Mouse (Mus musculus): ENCODE data around the gene Gemin8. TPM values are rescaled to one million over a fixed set of nuclear protein-coding genes. Genes with fewer than 3 reads are reported as not detected.

Gemin8 gene
- polyA plus RNA-seq, 1 experiment from 2014 or later: 7.5 TPM

DNA sequence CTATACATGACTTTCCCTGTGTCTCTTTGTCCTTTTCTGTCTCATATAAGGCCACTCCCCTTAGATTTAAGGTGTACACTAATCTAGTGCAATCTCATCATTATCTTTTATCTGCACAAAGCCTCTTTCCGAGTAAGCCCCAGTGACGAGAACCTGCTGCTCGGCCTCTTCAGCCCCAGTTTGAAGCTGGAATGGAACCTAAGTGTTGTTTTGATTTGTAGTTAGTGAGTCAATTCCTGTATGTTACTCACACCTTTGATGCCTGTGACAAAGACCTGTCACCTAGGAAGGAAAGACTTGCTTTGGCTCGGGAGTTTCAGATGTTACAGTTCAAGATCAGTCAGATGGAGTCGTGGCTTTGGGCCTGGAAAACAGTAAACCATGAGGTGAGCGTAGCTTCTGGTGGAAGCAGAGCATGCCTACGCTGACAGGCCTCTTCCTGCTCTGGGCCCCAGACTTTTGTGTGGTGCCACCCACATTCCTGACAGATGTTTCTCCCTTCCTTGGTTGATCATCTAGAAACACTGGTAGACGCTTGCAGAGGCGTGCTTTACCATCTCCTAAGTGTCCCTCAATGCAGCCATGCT is 15.2 kb downstream of the Gemin8 start:
- H3K27ac ChIP-seq: no peak overlapping the region
- no peaks in the 10 kb centered on the region for H3K36me3 ChIP-seq
- no peak overlapping the region for H3K4me2 ChIP-seq
- H3K9me3 ChIP-seq: no peaks in the 10 kb centered on the region
- no peaks in the 10 kb centered on the region for H3K27me3 ChIP-seq
- no peak overlapping the region for H3K4me3 ChIP-seq
- H3K9ac ChIP-seq: no peak overlapping the region
- 89% methylated on average over 9 of the region's 9 CpGs for WGBS
- no peaks in the 10 kb centered on the region for H3K4me1 ChIP-seq (replicated peaks)
- no peak for ATAC-seq (ENCODE audit: low FRiP score)

GRCm38 (mm10) chrX:166187803-166188202 is 17.5 kb downstream of the Gemin8 start:
- ATAC-seq (ENCODE audit: low FRiP score): no peak
- H3K27me3 ChIP-seq: no peaks in the 10 kb centered on the region
- no peak overlapping the region for H3K4me3 ChIP-seq
- H3K27ac ChIP-seq: no peak overlapping the region
- no peaks in the 10 kb centered on the region for H3K9me3 ChIP-seq
- H3K36me3 ChIP-seq: no peaks in the 10 kb centered on the region
- H3K4me1 ChIP-seq (replicated peaks): no peaks in the 10 kb centered on the region
- H3K4me2 ChIP-seq: no peak overlapping the region
- 89% methylated on average over 1 of the region's 1 CpGs for WGBS
- no peak overlapping the region for H3K9ac ChIP-seq

GRCm38 (mm10) chrX:166196327-166196726 is 26.1 kb downstream of the Gemin8 start:
- Histone ChIP-seq H3K4me3 (no peak overlapping the region), H3K4me1 (replicated peaks) (no peaks in the 10 kb centered on the region), H3K9me3 (no peaks in the 10 kb centered on the region), H3K9ac (no peak overlapping the region), H3K27me3 (no peaks in the 10 kb centered on the region), H3K4me2 (no peak overlapping the region), H3K27ac (no peak overlapping the region), H3K36me3 (no peaks in the 10 kb centered on the region)
- ATAC-seq (ENCODE audit: low FRiP score): no peak

DNA sequence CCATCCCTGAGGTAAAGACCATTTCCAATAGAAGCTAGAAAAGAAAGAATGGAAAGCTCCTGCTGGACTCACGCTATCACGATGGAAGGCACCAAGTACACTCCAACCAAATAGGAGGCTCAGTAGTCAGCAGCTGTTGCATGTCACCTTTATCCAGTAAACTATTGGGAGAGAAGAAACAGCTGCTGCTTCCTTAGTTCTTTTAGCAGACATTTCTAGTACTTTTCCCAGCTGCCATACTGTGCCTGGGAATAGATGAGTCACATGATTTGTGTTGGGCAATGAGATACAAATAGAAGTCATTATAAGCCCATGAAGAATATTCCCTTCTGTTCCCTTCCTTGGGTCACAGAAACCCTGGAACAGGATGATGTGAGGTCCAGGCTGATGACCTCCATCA is 28.0 kb downstream of the Gemin8 start:
- ATAC-seq (ENCODE audit: low FRiP score): no peak
- 96% methylated on average over 2 of the region's 2 CpGs for WGBS
- Histone ChIP-seq H3K27ac (no peak overlapping the region), H3K9ac (no peak overlapping the region), H3K4me1 (replicated peaks) (no peaks in the 10 kb centered on the region), H3K36me3 (no peaks in the 10 kb centered on the region), H3K27me3 (no peaks in the 10 kb centered on the region), H3K4me2 (no peak overlapping the region), H3K9me3 (no peaks in the 10 kb centered on the region), H3K4me3 (no peak overlapping the region)

DNA sequence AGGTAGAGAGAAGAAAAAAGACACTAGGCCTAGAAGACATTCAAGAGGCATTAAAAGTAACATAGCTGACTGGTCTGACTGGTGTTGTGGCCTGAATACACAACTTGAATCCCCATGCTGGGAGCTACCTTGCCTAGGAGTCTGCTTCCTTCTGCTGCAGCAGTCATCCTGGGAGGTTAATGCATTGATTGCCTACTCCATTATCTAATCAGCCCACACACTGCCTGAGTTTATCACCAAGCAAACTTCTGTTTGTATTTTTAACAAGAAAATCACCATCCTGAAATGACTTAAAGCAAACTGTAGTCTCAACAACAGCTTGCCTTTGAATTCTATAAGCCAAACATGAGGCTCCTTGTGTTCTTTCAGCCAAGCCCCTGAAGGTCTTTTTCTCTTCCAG is 29.6 kb downstream of the Gemin8 start:
- Histone ChIP-seq H3K27me3 (no peaks in the 10 kb centered on the region), H3K4me1 (replicated peaks) (no peaks in the 10 kb centered on the region), H3K9me3 (no peaks in the 10 kb centered on the region), H3K9ac (no peak overlapping the region), H3K4me2 (no peak overlapping the region), H3K36me3 (no peaks in the 10 kb centered on the region), H3K4me3 (no peak overlapping the region), H3K27ac (no peak overlapping the region)
- ATAC-seq (ENCODE audit: low FRiP score): no peak

- WGBS: 84% methylated on average over 2 of the region's 2 CpGs
Measured at GRCm38 (mm10) chrX:166214576-166214975, 44.3 kb downstream of the Gemin8 start.

GRCm38 (mm10) chrX:166216248-166216647 is 46.0 kb downstream of the Gemin8 start:
- no peak overlapping the region for H3K4me3 ChIP-seq
- H3K4me2 ChIP-seq: no peak overlapping the region
- whole genome bisulfite sequencing: 62% methylated on average over 6 of the region's 6 CpGs
- no peaks in the 10 kb centered on the region for H3K4me1 ChIP-seq (replicated peaks)
- H3K36me3 ChIP-seq: no peaks in the 10 kb centered on the region
- no peak overlapping the region for H3K27ac ChIP-seq
- no peak for ATAC-seq (ENCODE audit: low FRiP score)
- H3K27me3 ChIP-seq: peaks cover 24% of the 10 kb centered on the region
- no peaks in the 10 kb centered on the region for H3K9me3 ChIP-seq
- no peak overlapping the region for H3K9ac ChIP-seq

More at GRCm38 (mm10) chrX:166214576-166214975, 44.3 kb downstream of the Gemin8 start:
- Histone ChIP-seq H3K4me1 (replicated peaks) (no peaks in the 10 kb centered on the region), H3K27me3 (peaks cover 24% of the 10 kb centered on the region), H3K4me2 (no peak overlapping the region), H3K27ac (no peak overlapping the region), H3K36me3 (no peaks in the 10 kb centered on the region), H3K4me3 (no peak overlapping the region), H3K9me3 (no peaks in the 10 kb centered on the region), H3K9ac (no peak overlapping the region)
- no peak for ATAC-seq (ENCODE audit: low FRiP score)

- H3K27me3 ChIP-seq: peaks cover 24% of the 10 kb centered on the region
- no peak overlapping the region for H3K9ac ChIP-seq
- no peaks in the 10 kb centered on the region for H3K4me1 ChIP-seq (replicated peaks)
- H3K36me3 ChIP-seq: no peaks in the 10 kb centered on the region
- H3K4me2 ChIP-seq: no peak overlapping the region
- ATAC-seq (ENCODE audit: low FRiP score): no peak
- H3K9me3 ChIP-seq: no peaks in the 10 kb centered on the region
- H3K4me3 ChIP-seq: no peak overlapping the region
- 95% methylated on average over 8 of the region's 8 CpGs for WGBS
- no peak overlapping the region for H3K27ac ChIP-seq
Measured at GRCm38 (mm10) chrX:166216720-166217119, 46.5 kb downstream of the Gemin8 start.

- Histone ChIP-seq H3K9ac (no peak overlapping the region), H3K36me3 (no peaks in the 10 kb centered on the region), H3K4me2 (no peak overlapping the region), H3K4me3 (no peak overlapping the region), H3K9me3 (no peaks in the 10 kb centered on the region), H3K27ac (no peak overlapping the region), H3K27me3 (peaks cover 15% of the 10 kb centered on the region; the same call in 1 of the 2 replicates), H3K4me1 (replicated peaks) (no peaks in the 10 kb centered on the region)
- 66% methylated on average over 5 of the region's 5 CpGs for WGBS
- no peak for ATAC-seq (ENCODE audit: low FRiP score)
Measured at GRCm38 (mm10) chrX:166219331-166219730, 49.1 kb downstream of the Gemin8 start.

- Histone ChIP-seq H3K9me3 (no peaks in the 10 kb centered on the region), H3K27ac (no peak overlapping the region), H3K9ac (no peak overlapping the region), H3K4me2 (no peak overlapping the region), H3K4me3 (no peak overlapping the region), H3K36me3 (no peaks in the 10 kb centered on the region), H3K27me3 (no peaks in the 10 kb centered on the region; the same call in 1 of the 2 replicates), H3K4me1 (replicated peaks) (no peaks in the 10 kb centered on the region)
- WGBS: 61% methylated on average over 5 of the region's 5 CpGs
- no peak for ATAC-seq (ENCODE audit: low FRiP score)
Measured at GRCm38 (mm10) chrX:166226856-166227255, 56.6 kb downstream of the Gemin8 start.

DNA sequence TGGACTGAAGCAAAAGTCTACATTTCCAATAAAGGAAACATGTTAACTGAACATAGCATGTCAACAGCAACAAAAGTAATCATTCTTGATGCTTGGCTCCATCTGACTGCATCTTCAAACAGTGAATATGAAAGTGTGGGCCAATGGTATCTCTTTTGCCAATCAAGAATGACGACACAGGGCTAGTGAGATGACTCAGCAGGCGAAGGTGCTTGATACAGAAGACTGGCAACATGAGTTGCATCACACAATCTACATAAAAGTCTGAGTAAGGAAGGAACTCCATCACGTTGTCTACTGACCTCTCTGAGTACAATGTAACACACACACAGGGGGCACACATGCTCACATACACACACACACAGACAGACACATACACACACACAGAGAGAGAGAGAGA is 59.5 kb downstream of the Gemin8 start:
- Histone ChIP-seq H3K36me3 (no peaks in the 10 kb centered on the region), H3K9ac (no peak overlapping the region), H3K9me3 (no peaks in the 10 kb centered on the region), H3K27ac (no peak overlapping the region), H3K27me3 (no peaks in the 10 kb centered on the region; the same call in 1 of the 2 replicates), H3K4me2 (no peak overlapping the region), H3K4me3 (no peak overlapping the region), H3K4me1 (replicated peaks) (no peaks in the 10 kb centered on the region)
- 85% methylated on average over 3 of the region's 3 CpGs for WGBS
- ATAC-seq (ENCODE audit: low FRiP score): no peak

GRCm38 (mm10) chrX:166230515-166231267 is 60.4 kb downstream of the Gemin8 start:
- H3K36me3 ChIP-seq: no peaks in the 10 kb centered on the region
- no peak for ATAC-seq (ENCODE audit: low FRiP score)
- H3K27ac ChIP-seq: no peak overlapping the region
- H3K4me2 ChIP-seq: no peak overlapping the region
- H3K4me1 ChIP-seq (replicated peaks): no peaks in the 10 kb centered on the region
- no peaks in the 10 kb centered on the region for H3K9me3 ChIP-seq
- 88% methylated on average over 6 of the region's 6 CpGs for WGBS
- H3K4me3 ChIP-seq: no peak overlapping the region
- no peak overlapping the region for H3K9ac ChIP-seq
- no peaks in the 10 kb centered on the region; the same call in 1 of the 2 replicates for H3K27me3 ChIP-seq

GRCm38 (mm10) chrX:166236131-166236530 is 65.9 kb downstream of the Gemin8 start:
- no peaks in the 10 kb centered on the region for H3K36me3 ChIP-seq
- no peaks in the 10 kb centered on the region for H3K9me3 ChIP-seq
- 62% methylated on average over 2 of the region's 2 CpGs for WGBS
- no peak overlapping the region for H3K4me3 ChIP-seq
- no peak overlapping the region for H3K27ac ChIP-seq
- peaks cover 18% of the 10 kb centered on the region for H3K27me3 ChIP-seq
- no peak overlapping the region for H3K9ac ChIP-seq
- H3K4me2 ChIP-seq: no peak overlapping the region
- no peak for ATAC-seq (ENCODE audit: low FRiP score)
- H3K4me1 ChIP-seq (replicated peaks): no peaks in the 10 kb centered on the region
